Mouse (Mus musculus): ENCODE measurements around the gene Hsd17b13. TPM values are rescaled to one million over a fixed set of nuclear protein-coding genes. Genes with fewer than 3 reads are reported as not detected.

Gene Hsd17b13
- polyA plus RNA-seq, 1 experiment: 5.7 TPM

DNA sequence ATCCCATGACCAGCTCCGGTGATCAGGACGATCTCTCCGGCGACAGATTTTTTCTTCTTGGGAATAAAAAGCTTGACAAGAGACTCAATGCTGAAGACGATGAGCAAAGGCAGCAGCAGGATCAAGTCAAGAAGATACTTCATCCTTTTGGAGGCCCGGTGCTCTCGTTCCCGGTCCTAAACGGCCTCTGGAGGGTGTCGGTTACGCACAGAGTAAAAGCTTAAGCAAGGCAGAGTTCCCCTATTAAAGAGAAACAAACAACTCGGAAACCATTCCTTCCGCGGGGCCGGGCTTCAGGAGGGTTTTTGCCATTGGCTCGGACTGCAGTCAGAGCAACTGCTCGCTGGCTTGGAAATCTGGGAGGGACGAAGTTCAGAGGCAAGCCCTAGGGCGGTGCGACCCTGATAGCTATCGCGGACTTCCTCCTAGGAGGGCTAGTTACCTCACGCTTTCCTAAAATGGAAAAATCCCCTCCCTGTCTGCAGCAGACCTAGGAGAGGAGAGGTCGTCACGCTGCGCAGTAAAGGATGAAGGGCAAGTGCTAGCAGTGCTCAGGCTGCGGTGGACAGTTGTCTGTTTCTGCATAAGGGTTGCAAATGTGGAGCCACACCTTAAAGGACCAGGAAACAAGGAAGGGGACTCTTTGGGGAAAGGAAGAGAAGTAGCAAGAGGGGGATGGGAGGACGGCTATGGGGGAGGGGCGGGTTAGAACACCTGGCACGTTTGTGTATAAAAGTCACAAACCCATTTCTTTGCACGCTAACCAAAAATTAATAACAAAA lies 44.6 kb upstream of the Hsd17b13 start, which contains the start of gene Hsd17b11:
Gene Hsd17b11 (minus strand): TSS at position 323 of the 782 bp plus-strand sequence.
- H3K4me3 ChIP-seq (ENCODE audit: low read depth, low read length): peak within 1 kb of the TSS; percentile 81
- TF ChIP-seq CTCF (IDR thresholded peaks at IDR 0.05; ENCODE audit: extremely low read depth, insufficient read length, insufficient replicate concordance, low read depth, low read length) (peak; percentile 19; the same call in 1 of the 2 replicates), POLR2A (IDR thresholded peaks at IDR 0.05; ENCODE audit: low read depth, low read length) (peak; percentile 84)
- under 1% methylated on average over 31 of the region's 31 CpGs for WGBS

DNA sequence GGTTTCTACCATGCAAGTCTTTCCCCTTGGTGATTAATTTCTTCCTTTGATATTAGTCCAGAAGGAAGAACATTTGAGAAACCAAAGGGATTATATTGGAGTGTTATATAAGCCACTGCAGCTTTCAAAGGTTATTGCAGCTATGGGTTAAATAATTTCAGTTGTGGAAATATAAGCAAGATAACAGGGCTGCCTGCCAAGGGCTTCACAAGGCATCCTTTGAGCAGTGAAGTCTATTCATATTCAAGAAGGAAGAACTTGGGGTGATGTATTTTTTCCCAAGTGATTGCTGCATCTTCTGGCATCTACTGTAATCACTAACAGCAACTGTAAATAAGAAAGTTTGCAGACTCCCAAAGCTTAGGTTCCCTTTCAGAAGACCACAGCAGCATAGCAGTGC lies 34.2 kb upstream of the Hsd17b13 start:
- Histone ChIP-seq H3K36me3 (ENCODE audit: control insufficient read depth, insufficient read depth, low read length) (peaks cover 32% of the 10 kb centered on the region), H3K4me1 (ENCODE audit: control insufficient read depth, insufficient read depth, insufficient read length, low read length) (no peaks in the 10 kb centered on the region; the same call in 1 of the 2 replicates), H3K27ac (ENCODE audit: insufficient read depth, low read depth, low read length) (no peak overlapping the region), H3K4me3 (ENCODE audit: low read depth, low read length) (no peak overlapping the region), H3K27me3 (ENCODE audit: control insufficient read depth, insufficient read depth, low read length) (no peaks in the 10 kb centered on the region)
- TF ChIP-seq POLR2A (IDR thresholded peaks at IDR 0.05; ENCODE audit: low read depth, low read length): no peak
- TF ChIP-seq CTCF (IDR thresholded peaks at IDR 0.05; ENCODE audit: extremely low read depth, insufficient read length, insufficient replicate concordance, low read depth, low read length): no peak

More for the DNA sequence above, 44.6 kb upstream of the Hsd17b13 start, which contains the start of gene Hsd17b11:
- Histone ChIP-seq H3K36me3 (ENCODE audit: control insufficient read depth, insufficient read depth, low read length) (peaks cover 12% of the 10 kb centered on the region), H3K27me3 (ENCODE audit: control insufficient read depth, insufficient read depth, low read length) (no peaks in the 10 kb centered on the region), H3K27ac (ENCODE audit: insufficient read depth, low read depth, low read length) (peak within 1 kb of the TSS; percentile 98), H3K4me1 (ENCODE audit: control insufficient read depth, insufficient read depth, insufficient read length, low read length) (peaks cover 27% of the 10 kb centered on the region)

GRCm38 (mm10) chr5:104010261-104010660 lies 33.1 kb upstream of the Hsd17b13 start:
- no peak for TF ChIP-seq POLR2A (IDR thresholded peaks at IDR 0.05; ENCODE audit: low read depth, low read length)
- TF ChIP-seq CTCF (IDR thresholded peaks at IDR 0.05; ENCODE audit: extremely low read depth, insufficient read length, insufficient replicate concordance, low read depth, low read length): no peak
- no peaks in the 10 kb centered on the region for H3K27me3 ChIP-seq (ENCODE audit: control insufficient read depth, insufficient read depth, low read length)
- WGBS: 87% methylated on average over 7 of the region's 7 CpGs
- H3K27ac ChIP-seq (ENCODE audit: insufficient read depth, low read depth, low read length): no peak overlapping the region
- peaks cover 36% of the 10 kb centered on the region for H3K36me3 ChIP-seq (ENCODE audit: control insufficient read depth, insufficient read depth, low read length)
- H3K4me1 ChIP-seq (ENCODE audit: control insufficient read depth, insufficient read depth, insufficient read length, low read length): no peaks in the 10 kb centered on the region; the same call in 1 of the 2 replicates
- no peak overlapping the region for H3K4me3 ChIP-seq (ENCODE audit: low read depth, low read length)

DNA sequence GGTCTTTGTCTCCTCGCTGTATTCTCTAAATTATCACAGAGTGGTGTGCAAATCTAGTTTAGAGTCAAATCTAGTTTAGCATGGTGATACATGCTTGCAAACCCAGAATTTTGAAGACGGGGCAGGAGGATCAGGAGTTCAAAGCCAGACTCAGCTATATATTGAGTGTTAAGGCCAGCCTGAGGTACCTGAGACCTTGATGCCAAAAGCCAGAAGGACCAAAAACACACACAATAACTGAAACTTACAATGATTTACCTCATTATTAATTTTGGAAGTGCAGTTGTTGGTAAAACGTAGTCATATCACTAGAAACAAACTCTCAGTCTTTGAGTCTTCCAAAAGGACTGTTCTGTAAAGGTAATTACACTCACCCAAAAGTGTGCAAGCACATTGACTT lies 32.2 kb upstream of the Hsd17b13 start:
- no peaks in the 10 kb centered on the region; the same call in 1 of the 2 replicates for H3K4me1 ChIP-seq (ENCODE audit: control insufficient read depth, insufficient read depth, insufficient read length, low read length)
- TF ChIP-seq CTCF (IDR thresholded peaks at IDR 0.05; ENCODE audit: extremely low read depth, insufficient read length, insufficient replicate concordance, low read depth, low read length) (no peak), POLR2A (IDR thresholded peaks at IDR 0.05; ENCODE audit: low read depth, low read length) (no peak)
- peaks cover 42% of the 10 kb centered on the region for H3K36me3 ChIP-seq (ENCODE audit: control insufficient read depth, insufficient read depth, low read length)
- 93% methylated on average over 3 of the region's 3 CpGs for WGBS
- no peak overlapping the region for H3K4me3 ChIP-seq (ENCODE audit: low read depth, low read length)
- no peaks in the 10 kb centered on the region for H3K27me3 ChIP-seq (ENCODE audit: control insufficient read depth, insufficient read depth, low read length)
- no peak overlapping the region for H3K27ac ChIP-seq (ENCODE audit: insufficient read depth, low read depth, low read length)

DNA sequence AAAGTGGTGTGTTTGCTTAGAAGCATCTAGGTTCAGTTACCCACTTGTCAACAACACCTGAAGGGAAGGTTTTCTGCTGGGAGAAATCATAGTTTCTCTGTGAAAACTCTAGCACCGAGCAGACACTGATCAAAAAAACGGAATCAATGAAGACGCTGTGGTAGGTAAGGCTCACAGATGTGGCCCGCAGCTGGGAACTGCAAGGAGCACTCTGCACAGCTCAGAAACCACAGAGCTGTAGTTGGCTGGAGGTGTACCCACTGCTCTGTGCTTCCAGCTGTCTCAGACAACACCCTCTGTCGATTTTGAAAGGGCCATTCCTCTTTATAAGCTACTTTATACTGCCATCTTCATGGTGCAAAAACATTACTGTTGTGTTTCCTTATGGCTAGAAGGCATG lies 30.6 kb upstream of the Hsd17b13 start:
- Histone ChIP-seq H3K27me3 (ENCODE audit: control insufficient read depth, insufficient read depth, low read length) (no peaks in the 10 kb centered on the region), H3K36me3 (ENCODE audit: control insufficient read depth, insufficient read depth, low read length) (peaks cover 54% of the 10 kb centered on the region), H3K4me1 (ENCODE audit: control insufficient read depth, insufficient read depth, insufficient read length, low read length) (no peaks in the 10 kb centered on the region; the same call in 1 of the 2 replicates), H3K27ac (ENCODE audit: insufficient read depth, low read depth, low read length) (no peak overlapping the region), H3K4me3 (ENCODE audit: low read depth, low read length) (no peak overlapping the region)
- TF ChIP-seq POLR2A (IDR thresholded peaks at IDR 0.05; ENCODE audit: low read depth, low read length): no peak
- TF ChIP-seq CTCF (IDR thresholded peaks at IDR 0.05; ENCODE audit: extremely low read depth, insufficient read length, insufficient replicate concordance, low read depth, low read length): no peak
- 78% methylated on average over 5 of the region's 5 CpGs for whole genome bisulfite sequencing

DNA sequence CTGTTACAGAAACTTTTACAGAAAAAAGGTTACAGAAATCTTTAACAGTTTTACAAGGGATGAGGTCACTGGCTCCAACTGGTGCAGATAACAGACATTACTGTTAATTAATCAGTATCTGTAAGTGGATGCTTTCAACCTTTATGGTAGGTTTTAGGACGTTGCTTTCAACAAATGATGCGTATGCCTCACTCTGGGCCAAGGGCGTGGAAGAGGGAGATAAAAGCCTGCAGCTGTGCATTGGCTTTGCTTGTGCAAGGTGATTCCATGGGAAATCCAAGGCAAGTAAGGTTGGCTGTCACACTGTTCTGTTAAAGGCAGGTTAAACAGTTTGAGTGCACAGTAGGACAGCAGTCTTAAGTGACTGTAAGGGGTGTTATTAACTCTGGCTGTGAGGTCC lies 29.6 kb upstream of the Hsd17b13 start:
- Histone ChIP-seq H3K27me3 (ENCODE audit: control insufficient read depth, insufficient read depth, low read length) (no peaks in the 10 kb centered on the region), H3K36me3 (ENCODE audit: control insufficient read depth, insufficient read depth, low read length) (peaks cover 61% of the 10 kb centered on the region), H3K27ac (ENCODE audit: insufficient read depth, low read depth, low read length) (no peak overlapping the region), H3K4me1 (ENCODE audit: control insufficient read depth, insufficient read depth, insufficient read length, low read length) (no peaks in the 10 kb centered on the region; the same call in 1 of the 2 replicates), H3K4me3 (ENCODE audit: low read depth, low read length) (no peak overlapping the region)
- WGBS: 45% methylated on average over 3 of the region's 3 CpGs
- TF ChIP-seq POLR2A (IDR thresholded peaks at IDR 0.05; ENCODE audit: low read depth, low read length): no peak
- TF ChIP-seq CTCF (IDR thresholded peaks at IDR 0.05; ENCODE audit: extremely low read depth, insufficient read length, insufficient replicate concordance, low read depth, low read length): no peak

DNA sequence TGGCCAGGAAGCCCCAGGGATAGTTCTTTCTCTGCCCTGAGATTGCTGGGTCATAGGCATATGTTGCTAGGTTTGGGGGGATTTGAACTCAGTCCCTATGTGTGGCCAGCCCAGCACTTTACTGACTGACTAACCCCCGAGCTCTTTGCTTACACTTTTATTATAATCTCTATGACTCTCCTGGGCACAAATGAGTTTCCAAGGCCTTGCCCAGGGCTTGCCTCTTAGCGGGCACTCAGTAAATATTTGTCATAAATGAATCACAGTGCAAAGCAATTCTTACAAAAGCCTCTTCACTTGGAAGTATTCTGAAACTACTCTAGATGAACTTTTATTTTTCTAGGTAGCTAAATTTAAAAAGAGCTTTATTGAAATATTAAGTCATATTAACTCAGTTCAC lies 26.7 kb upstream of the Hsd17b13 start:
- H3K4me3 ChIP-seq (ENCODE audit: low read depth, low read length): no peak overlapping the region
- no peak for TF ChIP-seq POLR2A (IDR thresholded peaks at IDR 0.05; ENCODE audit: low read depth, low read length)
- TF ChIP-seq CTCF (IDR thresholded peaks at IDR 0.05; ENCODE audit: extremely low read depth, insufficient read length, insufficient replicate concordance, low read depth, low read length): no peak
- no peaks in the 10 kb centered on the region for H3K4me1 ChIP-seq (ENCODE audit: control insufficient read depth, insufficient read depth, insufficient read length, low read length)
- H3K27ac ChIP-seq (ENCODE audit: insufficient read depth, low read depth, low read length): no peak overlapping the region
- H3K36me3 ChIP-seq (ENCODE audit: control insufficient read depth, insufficient read depth, low read length): peaks cover 55% of the 10 kb centered on the region
- H3K27me3 ChIP-seq (ENCODE audit: control insufficient read depth, insufficient read depth, low read length): no peaks in the 10 kb centered on the region
- 65% methylated on average over 2 of the region's 2 CpGs for whole genome bisulfite sequencing

Data from small intestine, adult 2 months (tissue).